Mouse (Mus musculus) midbrain, embryonic 13.5 days (tissue): ENCODE measurements around the gene Arl15. TPM values are rescaled to one million over a fixed set of nuclear protein-coding genes. Genes with fewer than 3 reads are reported as not detected.
A peak's percentile ranks its signal among the peaks of the same experiment; 100 is the strongest.

Experiments used
- ATAC-seq: fragments of 200-750 bp; cut with Nextera tagmentation; 2 replicates; pipeline ENCODE4 v1.8.0; 2017; ENCODE audit warnings: mild to moderate bottlenecking, moderate TSS enrichment, moderate library complexity
- H3K27ac ChIP-seq: fragments of 300-500 bp; sonication (generic); 2 replicates; pipeline ENCODE4 v1.5.1; 2015; ENCODE audit warnings: inconsistent platforms, mild to moderate bottlenecking, moderate library complexity
- H3K27me3 ChIP-seq: fragments of 300-500 bp; sonication (generic); 2 replicates; pipeline ENCODE4 v1.6.1; 2015; ENCODE audit warnings: mild to moderate bottlenecking, inconsistent platforms
- H3K36me3 ChIP-seq: fragments of 300-500 bp; sonication (generic); 2 replicates; pipeline ENCODE4 v1.6.1; 2015; ENCODE audit warnings: mild to moderate bottlenecking, inconsistent platforms
- H3K4me1 ChIP-seq: fragments of 300-500 bp; sonication (generic); replicated peaks from 2 replicates; pipeline ENCODE4 v1.6.1; 2015; ENCODE audit warnings: inconsistent platforms
- H3K4me2 ChIP-seq: fragments of 300-500 bp; sonication (generic); replicated peaks from 2 replicates; pipeline ENCODE4 v1.6.1; 2015; ENCODE audit warnings: moderate library complexity, mild to moderate bottlenecking, inconsistent platforms
- H3K4me3 ChIP-seq: fragments of 300-500 bp; sonication (generic); replicated peaks from 2 replicates; pipeline ENCODE4 v1.5.1; 2015; ENCODE audit warnings: mild to moderate bottlenecking, inconsistent platforms
- H3K9ac ChIP-seq: fragments of 300-500 bp; sonication (generic); replicated peaks from 2 replicates; pipeline ENCODE4 v1.6.1; 2015; ENCODE audit warnings: mild to moderate bottlenecking, inconsistent platforms
- H3K9me3 ChIP-seq: fragments of 300-500 bp; sonication (generic); 2 replicates; pipeline ENCODE4 v1.6.1; 2016; ENCODE audit warnings: mild to moderate bottlenecking, inconsistent platforms
- WGBS: fragments of 180-500 bp; shearing (Covaris S2); methylation state at CpG from one replicate; pipeline ENCODE4 v1.1.7; 2015; 5-methylcytosine and 5-hydroxymethylcytosine counted together
- polyA plus RNA-seq: library from polyadenylated mRNA; unstranded; fragments of >200 nt; fragmentation: Nextera tagmentation; extraction: Ambion mirVana; gene quantifications from 2 replicates; pipeline ENCODE4 v1.2.1, GENCODE M21; 2015

Arl15 gene
- polyA plus RNA-seq, 1 experiment from 2014 or later, result 15.0 TPM

- Histone ChIP-seq H3K27me3 (no peaks in the 10 kb centered on the region), H3K9me3 (no peaks in the 10 kb centered on the region), H3K4me1 (no peaks in the 10 kb centered on the region), H3K27ac (no peak overlapping the region), H3K36me3 (no peaks in the 10 kb centered on the region), H3K4me3 (no peak overlapping the region), H3K4me2 (no peak overlapping the region), H3K9ac (no peak overlapping the region)
- ATAC-seq, result no peak
- WGBS, result 91% methylated on average over 10 of the region's 10 CpGs
These were observed 330.1 kb downstream of the Arl15 start for GRCm38 (mm10) chr13:114124385-114124784.

GRCm38 (mm10) chr13:114124991-114125390 is 330.7 kb downstream of the Arl15 start:
- no peaks in the 10 kb centered on the region for H3K27me3 ChIP-seq
- WGBS, result 89% methylated on average over 12 of the region's 12 CpGs
- ATAC-seq, result no peak
- H3K4me3 ChIP-seq, result no peak overlapping the region
- no peak overlapping the region for H3K27ac ChIP-seq
- H3K4me2 ChIP-seq, result no peak overlapping the region
- H3K9me3 ChIP-seq, result no peaks in the 10 kb centered on the region
- no peaks in the 10 kb centered on the region for H3K36me3 ChIP-seq
- H3K9ac ChIP-seq, result no peak overlapping the region
- H3K4me1 ChIP-seq, result no peaks in the 10 kb centered on the region

- Histone ChIP-seq H3K27me3 (no peaks in the 10 kb centered on the region), H3K9ac (no peak overlapping the region), H3K27ac (no peak overlapping the region), H3K4me3 (no peak overlapping the region), H3K36me3 (no peaks in the 10 kb centered on the region), H3K4me1 (no peaks in the 10 kb centered on the region), H3K4me2 (no peak overlapping the region), H3K9me3 (no peaks in the 10 kb centered on the region)
- ATAC-seq, result no peak
- 91% methylated on average over 2 of the region's 2 CpGs for WGBS
These were observed 334.1 kb downstream of the Arl15 start for GRCm38 (mm10) chr13:114128366-114128765.

- H3K4me2 ChIP-seq, result no peak overlapping the region
- no peaks in the 10 kb centered on the region for H3K36me3 ChIP-seq
- H3K9ac ChIP-seq, result no peak overlapping the region
- ATAC-seq, result no peak
- no peaks in the 10 kb centered on the region for H3K27me3 ChIP-seq
- 91% methylated on average over 11 of the region's 11 CpGs for WGBS
- H3K27ac ChIP-seq, result no peak overlapping the region
- H3K9me3 ChIP-seq, result no peaks in the 10 kb centered on the region
- H3K4me1 ChIP-seq, result no peaks in the 10 kb centered on the region
- H3K4me3 ChIP-seq, result no peak overlapping the region
These were observed 335.7 kb downstream of the Arl15 start for GRCm38 (mm10) chr13:114129986-114130385.

GRCm38 (mm10) chr13:114130566-114131319 is 336.4 kb downstream of the Arl15 start:
- H3K4me1 ChIP-seq, result no peaks in the 10 kb centered on the region
- no peak overlapping the region for H3K9ac ChIP-seq
- ATAC-seq, result no peak
- no peak overlapping the region for H3K4me2 ChIP-seq
- no peaks in the 10 kb centered on the region for H3K27me3 ChIP-seq
- no peaks in the 10 kb centered on the region for H3K9me3 ChIP-seq
- no peaks in the 10 kb centered on the region for H3K36me3 ChIP-seq
- no peak overlapping the region for H3K27ac ChIP-seq
- no peak overlapping the region for H3K4me3 ChIP-seq
- 93% methylated on average over 11 of the region's 11 CpGs for WGBS

- Histone ChIP-seq H3K4me3 (no peak overlapping the region), H3K36me3 (no peaks in the 10 kb centered on the region), H3K27me3 (no peaks in the 10 kb centered on the region), H3K9ac (no peak overlapping the region), H3K4me1 (no peaks in the 10 kb centered on the region), H3K9me3 (no peaks in the 10 kb centered on the region), H3K4me2 (no peak overlapping the region), H3K27ac (no peak overlapping the region)
- 67% methylated on average over 8 of the region's 8 CpGs for WGBS
- no peak for ATAC-seq
These were observed 344.6 kb downstream of the Arl15 start for GRCm38 (mm10) chr13:114138921-114139320.

GRCm38 (mm10) chr13:114139570-114139969 is 345.3 kb downstream of the Arl15 start:
- no peak overlapping the region for H3K27ac ChIP-seq
- no peak overlapping the region for H3K4me3 ChIP-seq
- H3K4me1 ChIP-seq, result peaks cover 6% of the 10 kb centered on the region; the same call in 1 of the 2 replicates
- no peaks in the 10 kb centered on the region for H3K27me3 ChIP-seq
- H3K36me3 ChIP-seq, result no peaks in the 10 kb centered on the region
- H3K4me2 ChIP-seq, result no peak overlapping the region
- ATAC-seq, result no peak
- no peak overlapping the region for H3K9ac ChIP-seq
- 84% methylated on average over 9 of the region's 9 CpGs for WGBS
- H3K9me3 ChIP-seq, result no peaks in the 10 kb centered on the region

GRCm38 (mm10) chr13:114142826-114143225 is 348.5 kb downstream of the Arl15 start:
- Histone ChIP-seq H3K36me3 (no peaks in the 10 kb centered on the region), H3K9me3 (no peaks in the 10 kb centered on the region)
- ATAC-seq, result no peak

GRCm38 (mm10) chr13:114143247-114143646 is 348.9 kb downstream of the Arl15 start:
- ATAC-seq, result no peak
- H3K4me1 ChIP-seq, result peaks cover 13% of the 10 kb centered on the region; the same call in 1 of the 2 replicates
- 85% methylated on average over 1 of the region's 1 CpGs for WGBS
- no peak overlapping the region for H3K9ac ChIP-seq
- H3K36me3 ChIP-seq, result no peaks in the 10 kb centered on the region
- no peak overlapping the region for H3K27ac ChIP-seq
- H3K9me3 ChIP-seq, result no peaks in the 10 kb centered on the region
- H3K27me3 ChIP-seq, result no peaks in the 10 kb centered on the region
- no peak overlapping the region for H3K4me2 ChIP-seq
- H3K4me3 ChIP-seq, result no peak overlapping the region

More at GRCm38 (mm10) chr13:114142826-114143225, 348.5 kb downstream of the Arl15 start:
- Histone ChIP-seq H3K4me3 (no peak overlapping the region), H3K4me2 (no peak overlapping the region), H3K4me1 (peaks cover 13% of the 10 kb centered on the region; the same call in 1 of the 2 replicates), H3K9ac (no peak overlapping the region), H3K27me3 (no peaks in the 10 kb centered on the region), H3K27ac (no peak overlapping the region)
- 85% methylated on average over 8 of the region's 8 CpGs for WGBS

- Histone ChIP-seq H3K4me1 (peaks cover 13% of the 10 kb centered on the region; the same call in 1 of the 2 replicates), H3K9me3 (no peaks in the 10 kb centered on the region), H3K27ac (no peak overlapping the region), H3K9ac (no peak overlapping the region), H3K4me2 (no peak overlapping the region), H3K36me3 (no peaks in the 10 kb centered on the region), H3K4me3 (no peak overlapping the region), H3K27me3 (no peaks in the 10 kb centered on the region)
- peak; percentile 38; the same call in 1 of the 2 replicates for ATAC-seq
- WGBS, result 71% methylated on average over 15 of the region's 15 CpGs
These were observed 350.0 kb downstream of the Arl15 start for GRCm38 (mm10) chr13:114144052-114145046.

GRCm38 (mm10) chr13:114145249-114145648 is 350.9 kb downstream of the Arl15 start:
- H3K9ac ChIP-seq, result no peak overlapping the region
- H3K9me3 ChIP-seq, result no peaks in the 10 kb centered on the region
- ATAC-seq, result no peak
- H3K36me3 ChIP-seq, result no peaks in the 10 kb centered on the region
- H3K4me2 ChIP-seq, result no peak overlapping the region
- no peaks in the 10 kb centered on the region for H3K27me3 ChIP-seq
- peaks cover 16% of the 10 kb centered on the region; the same call in 1 of the 2 replicates for H3K4me1 ChIP-seq
- no peak overlapping the region for H3K27ac ChIP-seq
- H3K4me3 ChIP-seq, result no peak overlapping the region
- WGBS, result 87% methylated on average over 8 of the region's 8 CpGs
